Mouse (Mus musculus): ENCODE results near the gene Efnb2.
A peak's percentile ranks its signal among the peaks of the same experiment; 100 is the strongest.

The Efnb2 gene

GRCm38 (mm10) chr8:8611928-8612327 lies 49.1 kb downstream of the Efnb2 start:
- no peak for DNase-seq

DNA sequence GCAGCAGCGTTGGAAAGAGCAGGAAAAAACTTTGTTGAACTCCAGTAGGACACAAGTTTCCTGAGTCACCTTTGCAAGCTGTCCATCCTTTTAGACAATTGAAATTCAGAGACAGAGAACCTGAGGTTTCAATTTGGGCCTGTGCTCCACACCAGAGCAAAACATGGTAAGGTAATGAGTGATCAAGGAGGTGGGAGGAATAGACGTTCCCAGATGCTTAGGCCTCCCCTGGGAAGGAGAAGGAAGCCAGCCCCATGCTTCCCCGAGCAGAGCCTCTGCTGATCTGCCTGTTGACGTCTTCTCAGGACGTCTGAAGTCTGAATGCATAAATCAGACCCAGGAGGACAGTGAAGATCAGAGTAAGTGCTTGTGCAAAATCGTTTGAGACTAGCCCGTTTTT lies 51.3 kb downstream of the Efnb2 start:
- DNase-seq: no peak

GRCm38 (mm10) chr8:8609141-8609540 lies 51.9 kb downstream of the Efnb2 start:
- no peak for DNase-seq

- DNase-seq: no peak
Observed at GRCm38 (mm10) chr8:8605621-8606020, 55.4 kb downstream of the Efnb2 start.

DNA sequence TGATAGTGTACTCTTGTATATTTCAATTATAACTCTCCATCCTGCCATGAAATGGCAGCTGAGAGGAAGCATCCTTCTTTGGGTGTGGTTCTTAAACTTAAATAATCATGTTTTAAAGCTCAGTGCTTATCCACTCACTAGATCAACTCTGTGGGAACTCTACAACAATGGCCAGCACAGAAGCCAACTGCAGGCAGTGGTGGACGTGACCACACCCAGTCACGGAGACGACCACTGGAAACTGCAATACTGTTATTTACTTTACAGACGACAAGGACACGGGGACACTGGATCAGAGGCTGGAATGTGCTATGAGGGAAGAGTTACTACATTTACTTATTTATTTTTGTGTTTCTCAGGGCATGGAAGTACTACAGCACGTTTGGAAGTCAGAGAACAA lies 57.2 kb downstream of the Efnb2 start:
- no peak for DNase-seq

GRCm38 (mm10) chr8:8602616-8603461 lies 58.2 kb downstream of the Efnb2 start:
- DNase-seq: peak; percentile 7

GRCm38 (mm10) chr8:8599931-8600330 lies 61.1 kb downstream of the Efnb2 start:
- DNase-seq: no peak

- DNase-seq: no peak
Observed at GRCm38 (mm10) chr8:8597434-8597833, 63.6 kb downstream of the Efnb2 start.

- no peak for DNase-seq
Observed at GRCm38 (mm10) chr8:8595831-8596611, 65.0 kb downstream of the Efnb2 start.

- no peak for DNase-seq
Observed at GRCm38 (mm10) chr8:8593812-8594211, 67.2 kb downstream of the Efnb2 start.

DNA sequence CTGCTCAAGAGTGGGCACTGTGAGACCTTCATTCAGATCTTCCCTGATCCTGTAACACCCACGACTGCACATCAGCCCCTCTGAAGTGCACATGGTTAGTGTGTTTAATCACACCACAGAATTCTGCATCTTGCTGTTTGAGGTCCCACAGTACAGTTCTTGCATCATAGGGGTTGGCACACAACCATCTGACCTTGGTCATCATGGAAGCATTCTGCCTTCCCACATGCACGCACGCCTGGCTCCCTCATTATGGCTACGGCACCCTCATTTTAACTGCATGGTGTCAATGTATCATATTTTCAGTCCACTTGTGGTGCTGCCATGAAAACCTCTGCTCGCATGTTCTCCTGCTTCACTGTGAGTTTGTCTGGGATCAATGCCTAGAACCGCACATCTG lies 67.7 kb downstream of the Efnb2 start:
- DNase-seq: no peak

DNA sequence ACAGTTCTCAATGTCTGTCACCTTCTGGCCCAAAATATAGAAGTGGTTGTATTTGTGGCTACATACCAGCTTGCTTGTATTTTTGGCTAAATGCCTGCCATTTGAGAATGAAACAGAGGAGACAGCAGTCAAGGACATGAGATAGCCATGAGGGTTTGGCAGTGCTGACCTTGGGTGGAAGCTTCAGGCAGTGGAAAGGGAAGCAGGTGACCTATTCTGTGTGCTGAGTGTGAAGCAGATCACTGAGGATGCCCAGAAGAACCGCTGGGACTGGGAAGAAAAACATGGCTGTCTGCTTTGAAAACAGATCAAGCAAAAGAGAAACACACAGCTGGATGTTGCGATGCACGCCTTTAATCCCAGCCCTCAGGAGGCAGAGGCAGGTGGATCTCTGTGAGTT lies 68.7 kb downstream of the Efnb2 start:
- DNase-seq: no peak

DNA sequence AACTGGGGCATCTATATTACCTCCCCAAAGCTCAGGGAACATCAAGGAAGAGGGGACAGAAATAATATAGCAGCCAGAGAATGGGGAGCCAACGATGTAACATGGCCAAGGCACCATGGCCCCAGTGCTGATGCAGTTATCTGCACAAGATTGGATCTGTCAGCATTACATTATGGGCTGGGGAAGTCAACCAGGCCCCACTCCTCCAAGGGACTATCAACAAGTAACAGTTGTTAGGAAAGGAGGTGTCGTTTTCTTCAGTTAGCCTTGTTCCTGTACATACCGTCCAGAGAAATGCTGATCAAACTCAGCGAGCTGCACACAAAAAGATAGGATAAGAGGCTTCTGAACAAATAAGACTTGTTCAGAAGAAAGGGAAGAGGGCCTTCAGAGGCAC lies 77.1 kb downstream of the Efnb2 start:
- DNase-seq: no peak

DNA sequence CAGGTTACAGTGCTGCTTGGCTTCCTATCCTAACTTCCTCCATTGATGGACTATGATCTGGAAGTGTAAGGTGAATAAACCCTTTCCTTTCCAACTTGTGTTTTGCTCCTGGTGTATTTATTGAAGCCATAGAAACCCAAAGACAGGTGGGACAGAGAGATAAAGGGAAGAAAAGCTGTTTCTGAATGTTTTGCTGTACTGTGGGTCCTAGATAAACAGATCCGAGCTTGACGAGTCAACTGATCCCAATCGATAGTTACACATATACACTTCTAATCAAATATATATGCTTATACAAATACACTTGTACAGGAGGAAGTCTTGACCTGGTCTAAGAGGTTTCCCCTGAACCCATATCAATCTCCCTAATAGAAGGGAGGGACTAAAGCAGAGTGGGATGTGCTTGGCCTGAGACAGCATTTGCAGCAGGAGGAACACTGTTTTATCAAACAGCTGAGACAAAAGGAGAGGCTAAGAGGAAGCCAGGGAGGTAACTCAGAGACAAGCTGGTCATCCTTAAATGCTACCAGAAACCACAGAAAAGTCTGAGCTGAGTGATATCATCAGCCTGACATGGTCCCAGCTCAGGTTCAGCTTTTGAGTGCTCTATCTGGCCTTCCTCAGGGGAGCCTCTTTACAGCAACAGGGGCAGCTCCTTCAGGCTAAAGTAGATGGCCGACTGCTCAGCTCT lies 77.6 kb downstream of the Efnb2 start:
- no peak for DNase-seq

DNA sequence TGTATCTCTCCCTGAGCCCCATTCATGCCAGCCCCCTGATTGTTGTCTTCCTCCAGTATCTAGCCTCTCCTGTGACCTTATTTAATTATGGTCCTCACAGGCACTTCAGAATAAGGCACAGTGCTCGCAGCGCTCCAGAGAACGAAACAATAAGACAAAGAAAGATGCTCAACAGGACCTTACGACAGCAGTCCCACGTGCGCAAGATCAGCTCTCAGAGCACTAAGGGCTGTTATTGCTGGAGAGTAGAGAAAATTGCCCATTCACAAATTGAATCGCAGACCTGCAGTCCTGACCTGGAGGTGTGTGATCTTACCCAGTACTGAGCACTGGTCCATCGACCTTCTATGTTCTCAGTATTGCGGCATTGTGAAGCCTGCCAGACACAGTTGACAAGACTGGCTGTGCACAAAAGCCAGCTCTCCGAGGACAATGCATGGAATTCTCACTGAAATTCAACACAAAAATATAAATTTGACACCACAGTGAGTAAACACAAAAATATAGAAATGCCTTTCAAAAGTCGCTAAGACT lies 83.2 kb downstream of the Efnb2 start:
- no peak for DNase-seq

GRCm38 (mm10) chr8:8576833-8577232 lies 84.2 kb downstream of the Efnb2 start:
- no peak for DNase-seq

DNA sequence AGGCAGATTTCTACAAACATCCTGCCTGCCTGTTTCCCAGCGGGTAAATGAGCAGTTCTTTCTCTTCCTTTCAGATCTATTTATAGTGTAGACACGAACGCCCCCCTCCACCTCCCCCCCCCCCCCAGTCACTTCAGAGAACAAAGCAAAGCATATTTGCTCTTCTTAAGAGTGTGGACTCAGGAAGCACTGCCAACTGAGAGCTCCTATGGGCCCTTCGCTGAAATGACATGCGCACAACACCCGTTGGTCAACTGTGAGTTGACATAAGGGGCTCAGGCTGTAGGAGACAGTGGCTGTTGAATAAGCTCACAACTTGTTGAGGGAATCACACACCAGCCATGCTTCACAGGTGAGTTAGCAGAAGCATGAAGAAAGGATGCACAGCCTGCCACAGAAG lies 84.8 kb downstream of the Efnb2 start:
- DNase-seq: no peak

GRCm38 (mm10) chr8:8574521-8575499 lies 86.2 kb downstream of the Efnb2 start:
- DNase-seq: no peak

DNA sequence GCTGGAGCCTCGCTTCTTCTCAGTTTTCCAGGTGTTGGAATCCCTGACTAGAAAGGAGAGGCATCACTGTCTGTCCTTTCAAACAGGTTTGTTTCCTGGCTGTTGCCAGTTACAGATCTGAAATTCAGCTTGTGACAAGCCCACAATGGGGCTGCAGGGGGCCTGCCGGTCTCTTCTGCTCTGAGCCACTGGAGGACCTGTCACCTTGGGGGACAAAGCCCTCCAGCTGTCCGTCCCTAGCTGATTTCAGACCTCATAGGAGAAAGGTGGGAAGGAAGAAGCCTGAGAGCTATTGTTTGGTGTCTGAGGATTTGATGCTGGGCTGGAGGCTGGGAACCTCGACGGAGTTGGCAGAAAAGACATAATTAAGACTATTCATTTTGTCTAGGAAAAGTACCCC lies 88.8 kb downstream of the Efnb2 start:
- no peak for DNase-seq

DNA sequence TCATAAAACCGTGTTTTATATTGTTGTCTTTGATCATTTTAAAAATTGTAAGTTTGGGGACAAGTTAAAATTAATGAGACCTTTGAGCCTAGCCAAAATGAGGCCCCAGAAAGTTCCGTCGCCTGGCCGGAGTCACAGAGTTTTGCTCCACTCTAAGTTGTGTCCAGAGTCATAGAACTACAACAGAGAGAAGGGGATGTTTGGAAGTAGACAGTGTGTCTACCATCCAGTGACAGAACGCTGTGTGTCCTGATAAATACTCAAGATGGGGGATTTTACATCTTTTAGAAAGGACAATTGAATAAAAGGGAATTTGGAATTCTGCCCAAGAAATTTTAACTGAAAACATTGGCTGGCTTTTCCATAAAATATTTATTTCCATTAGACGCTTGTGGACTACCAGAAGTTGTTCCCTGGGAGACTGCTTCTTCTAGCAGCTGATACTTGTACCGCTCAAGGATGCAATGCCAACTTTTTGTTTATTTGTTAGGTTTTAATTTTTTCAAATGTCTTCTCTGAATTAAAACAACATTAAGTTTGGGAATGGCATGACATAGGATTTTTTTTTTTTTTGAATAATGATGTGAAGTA lies 89.3 kb downstream of the Efnb2 start:
- DNase-seq: no peak

- no peak for DNase-seq
Observed at GRCm38 (mm10) chr8:8569280-8569679, 91.8 kb downstream of the Efnb2 start.

Measured in thymus, postnatal 14 days (tissue).